Mouse (Mus musculus) kidney, adult 2 months (tissue): ENCODE measurements at regions not wholly inside any gene's neighbourhood (a gene's known extent, or its start where the extent isn't known, plus 50 kb on each side); places are given as distances from the start of the nearest gene placed in this dataset.
A peak's percentile ranks its signal among the peaks of the same experiment; 100 is the strongest.

Experiments used
- DNase-seq: peaks from one replicate; pipeline ENCODE4 v3.0.0; 2021
- H3K27ac ChIP-seq: fragments of 200-500 bp; 2 replicates; pipeline ENCODE4 v1.5.1; 2012; ENCODE audit warnings: low read depth, low read length, control low read depth, inconsistent platforms; ENCODE audit not compliant: insufficient read depth
- H3K27me3 ChIP-seq: fragments of 200-500 bp; replicated peaks from 2 replicates; pipeline ENCODE4 v1.6.1; 2012; ENCODE audit warnings: mild to moderate bottlenecking, moderate library complexity, low read length, inconsistent platforms; ENCODE audit not compliant: control insufficient read depth, insufficient read depth
- H3K36me3 ChIP-seq: fragments of 200-500 bp; 2 replicates; pipeline ENCODE4 v1.6.1; 2012; ENCODE audit warnings: mild to moderate bottlenecking, moderate library complexity, low read length, inconsistent platforms; ENCODE audit not compliant: control insufficient read depth, insufficient read depth
- H3K4me1 ChIP-seq: fragments of 200-500 bp; 2 replicates; pipeline ENCODE4 v1.6.1; 2011; ENCODE audit warnings: low read length; ENCODE audit not compliant: control insufficient read depth, insufficient read depth
- H3K4me3 ChIP-seq: fragments of 200-500 bp; 2 replicates; pipeline ENCODE4 v1.5.1; 2011; ENCODE audit warnings: mild to moderate bottlenecking, low read depth, low read length, control low read depth; ENCODE audit not compliant: insufficient read depth
- CTCF ChIP-seq: fragments of 200-500 bp; conservative IDR thresholded peaks from 2 replicates; pipeline ENCODE4 v1.5.1; 2011; ENCODE audit warnings: low read depth, mild to moderate bottlenecking, control low read depth, low read length, moderate library complexity, mixed read lengths; ENCODE audit not compliant: insufficient read depth, insufficient read length
- POLR2A ChIP-seq: fragments of 200-500 bp; IDR thresholded peaks from one replicate; pipeline ENCODE4 v1.6.1; 2011; ENCODE audit warnings: low read depth, low read length, control low read depth
- WGBS: fragments of 180-500 bp; shearing (Covaris S2); methylation state at CpG from one replicate; pipeline ENCODE4 v1.1.7; 2018; 5-methylcytosine and 5-hydroxymethylcytosine counted together

GRCm38 (mm10) chr14:60525284-60525962, 108.4 kb upstream of the Spata13 start:
- no peak overlapping the region for H3K27ac ChIP-seq
- no peaks in the 10 kb centered on the region for H3K27me3 ChIP-seq
- no peaks in the 10 kb centered on the region for H3K36me3 ChIP-seq
- peak; percentile 81 for DNase-seq
- H3K4me1 ChIP-seq = peaks cover 6% of the 10 kb centered on the region; the same call in 1 of the 2 replicates
- no peak overlapping the region for H3K4me3 ChIP-seq
- TF ChIP-seq POLR2A (no peak), CTCF (peak; percentile 76)
- 68% methylated on average over 13 of the region's 13 CpGs for WGBS

GRCm38 (mm10) chr14:60525979-60526378, 107.8 kb upstream of the Spata13 start:
- Histone ChIP-seq H3K27me3 (no peaks in the 10 kb centered on the region), H3K4me1 (peaks cover 6% of the 10 kb centered on the region; the same call in 1 of the 2 replicates), H3K4me3 (no peak overlapping the region), H3K36me3 (no peaks in the 10 kb centered on the region), H3K27ac (no peak overlapping the region)
- no peak for DNase-seq
- WGBS = 63% methylated on average over 3 of the region's 3 CpGs
- TF ChIP-seq POLR2A = no peak
- no peak for TF ChIP-seq CTCF

- Histone ChIP-seq H3K27me3 (no peaks in the 10 kb centered on the region), H3K4me3 (no peak overlapping the region), H3K36me3 (no peaks in the 10 kb centered on the region), H3K4me1 (peaks cover 6% of the 10 kb centered on the region; the same call in 1 of the 2 replicates), H3K27ac (no peak overlapping the region)
- no peak for TF ChIP-seq CTCF
- TF ChIP-seq POLR2A = no peak
- no peak for DNase-seq
- WGBS = 78% methylated on average over 10 of the region's 10 CpGs
Measured at GRCm38 (mm10) chr14:60526832-60527231, 107.0 kb upstream of the Spata13 start.

- Histone ChIP-seq H3K27ac (no peak overlapping the region), H3K36me3 (no peaks in the 10 kb centered on the region), H3K4me1 (peaks cover 6% of the 10 kb centered on the region; the same call in 1 of the 2 replicates), H3K27me3 (no peaks in the 10 kb centered on the region), H3K4me3 (no peak overlapping the region)
- peak; percentile 67 for DNase-seq
- TF ChIP-seq CTCF (no peak), POLR2A (no peak)
- WGBS = 78% methylated on average over 5 of the region's 5 CpGs
Measured at GRCm38 (mm10) chr14:60527951-60528350, 105.8 kb upstream of the Spata13 start.

- no peak for DNase-seq
- 92% methylated on average over 7 of the region's 7 CpGs for WGBS
- H3K4me3 ChIP-seq = no peak overlapping the region
- TF ChIP-seq CTCF (no peak), POLR2A (no peak)
- no peaks in the 10 kb centered on the region for H3K27me3 ChIP-seq
- no peak overlapping the region for H3K27ac ChIP-seq
- peaks cover 6% of the 10 kb centered on the region; the same call in 1 of the 2 replicates for H3K4me1 ChIP-seq
- H3K36me3 ChIP-seq = no peaks in the 10 kb centered on the region
Measured at GRCm38 (mm10) chr14:60528520-60528919, 105.3 kb upstream of the Spata13 start.

- H3K27ac ChIP-seq = no peak overlapping the region
- H3K27me3 ChIP-seq = no peaks in the 10 kb centered on the region
- H3K4me1 ChIP-seq = peaks cover 6% of the 10 kb centered on the region; the same call in 1 of the 2 replicates
- WGBS = 13% methylated on average over 3 of the region's 3 CpGs
- H3K36me3 ChIP-seq = no peaks in the 10 kb centered on the region
- TF ChIP-seq CTCF = peak; percentile 34; the same call in 1 of the 2 replicates
- TF ChIP-seq POLR2A = no peak
- DNase-seq = peak; percentile 91
- H3K4me3 ChIP-seq = no peak overlapping the region
Measured at GRCm38 (mm10) chr14:60529022-60529421, 104.8 kb upstream of the Spata13 start.

- H3K36me3 ChIP-seq = no peaks in the 10 kb centered on the region
- peaks cover 6% of the 10 kb centered on the region; the same call in 1 of the 2 replicates for H3K4me1 ChIP-seq
- WGBS = 50% methylated on average over 7 of the region's 7 CpGs
- no peak overlapping the region for H3K4me3 ChIP-seq
- TF ChIP-seq CTCF = no peak
- no peak for TF ChIP-seq POLR2A
- H3K27ac ChIP-seq = no peak overlapping the region
- H3K27me3 ChIP-seq = no peaks in the 10 kb centered on the region
- DNase-seq = no peak
Measured at GRCm38 (mm10) chr14:60529646-60530347, 104.0 kb upstream of the Spata13 start.
